Mouse (Mus musculus): ENCODE measurements around the gene Dtnb. TPM values are rescaled to one million over a fixed set of nuclear protein-coding genes. Genes with fewer than 3 reads are reported as not detected.

The Dtnb gene
- polyA plus RNA-seq, 1 experiment from 2014 or later, result 36.0 TPM

DNA sequence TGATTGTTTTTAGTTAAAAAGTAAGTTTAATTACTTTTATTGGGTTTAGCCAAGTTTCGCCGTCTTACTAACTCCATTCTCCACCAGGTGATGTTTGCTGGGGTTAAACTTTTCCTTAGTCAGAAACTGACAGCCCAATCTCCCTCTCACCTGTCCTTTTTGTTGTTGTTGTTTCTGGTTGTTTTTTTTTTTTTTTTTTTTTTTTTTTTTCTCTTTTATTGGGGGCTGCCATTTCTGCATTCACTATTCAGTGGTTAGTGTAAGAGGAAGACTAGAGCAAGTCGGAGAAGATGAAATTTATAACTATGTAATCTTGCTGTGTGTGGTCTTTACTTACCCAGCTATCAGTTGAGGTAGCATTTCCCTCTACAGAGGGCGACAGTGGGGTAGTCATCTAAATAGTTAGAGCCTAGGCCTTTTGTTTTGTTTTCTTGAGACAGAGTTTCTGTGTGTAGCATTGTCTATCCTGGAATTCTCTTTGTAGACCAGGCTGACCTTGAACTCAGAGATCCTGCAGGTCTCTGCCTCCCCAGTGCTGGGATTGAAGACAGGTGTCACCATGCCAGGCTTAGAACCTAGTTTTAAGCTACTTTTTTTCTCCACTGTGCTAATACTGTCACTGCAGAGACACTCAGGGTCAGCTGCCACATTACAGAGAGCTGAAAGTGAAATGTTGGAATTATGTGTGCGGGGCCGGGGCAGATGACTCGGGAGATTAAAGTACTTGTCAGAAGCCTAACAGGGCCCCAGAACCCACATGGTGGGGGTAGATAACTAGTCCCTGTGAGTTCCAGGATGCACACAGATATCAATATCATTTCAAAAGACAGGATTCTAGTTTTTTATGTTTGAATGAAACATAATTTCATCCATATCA, 46.2 kb downstream of the Dtnb start:
- 91% methylated on average over 7 of the region's 7 CpGs for WGBS
- H3K9ac ChIP-seq (ENCODE audit: low read depth, low read length), result no peak overlapping the region
- no peaks in the 10 kb centered on the region for H3K9me3 ChIP-seq (ENCODE audit: control insufficient read depth, low read length)
- no peak for DNase-seq (ENCODE audit: low spot score)
- no peaks in the 10 kb centered on the region for H3K4me1 ChIP-seq (replicated peaks; ENCODE audit: control insufficient read depth, insufficient read depth, low read length)
- no peak overlapping the region for H3K4me2 ChIP-seq (replicated peaks; ENCODE audit: low read depth, low read length)
- no peaks in the 10 kb centered on the region for H3K36me3 ChIP-seq (ENCODE audit: control insufficient read depth, insufficient read depth, low read length)
- H3K27ac ChIP-seq (ENCODE audit: low read depth, low read length), result no peak overlapping the region
- ATAC-seq (ENCODE audit: low FRiP score), result no peak
- H3K4me3 ChIP-seq (ENCODE audit: low read depth, low read length), result no peak overlapping the region
- H3K27me3 ChIP-seq (ENCODE audit: control insufficient read depth, insufficient read depth, low read length), result no peaks in the 10 kb centered on the region

DNA sequence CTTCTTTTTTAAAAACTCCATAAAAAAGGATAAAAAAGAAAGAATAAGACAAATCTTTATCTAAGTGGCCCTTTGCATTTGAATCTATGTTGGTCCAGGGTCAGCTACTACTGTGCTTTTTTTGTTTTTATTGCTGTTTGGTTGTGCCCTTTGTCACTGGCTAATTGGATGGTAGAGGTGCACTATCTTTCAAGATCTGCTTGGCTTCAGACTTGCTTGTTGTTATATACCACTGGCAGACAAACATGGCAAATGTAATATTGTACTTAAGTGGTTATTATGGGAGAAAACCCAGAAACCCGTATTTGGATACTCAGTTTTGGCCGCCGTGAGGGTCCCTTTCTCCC, 46.8 kb downstream of the Dtnb start:
- Histone ChIP-seq H3K9ac (ENCODE audit: low read depth, low read length) (no peak overlapping the region), H3K27me3 (ENCODE audit: control insufficient read depth, insufficient read depth, low read length) (no peaks in the 10 kb centered on the region), H3K4me1 (replicated peaks; ENCODE audit: control insufficient read depth, insufficient read depth, low read length) (no peaks in the 10 kb centered on the region), H3K4me2 (replicated peaks; ENCODE audit: low read depth, low read length) (no peak overlapping the region), H3K4me3 (ENCODE audit: low read depth, low read length) (no peak overlapping the region), H3K9me3 (ENCODE audit: control insufficient read depth, low read length) (no peaks in the 10 kb centered on the region), H3K27ac (ENCODE audit: low read depth, low read length) (no peak overlapping the region), H3K36me3 (ENCODE audit: control insufficient read depth, insufficient read depth, low read length) (no peaks in the 10 kb centered on the region)
- ATAC-seq (ENCODE audit: low FRiP score) (no peak), DNase-seq (ENCODE audit: low spot score) (no peak)
- WGBS, result 96% methylated on average over 3 of the region's 3 CpGs

DNA sequence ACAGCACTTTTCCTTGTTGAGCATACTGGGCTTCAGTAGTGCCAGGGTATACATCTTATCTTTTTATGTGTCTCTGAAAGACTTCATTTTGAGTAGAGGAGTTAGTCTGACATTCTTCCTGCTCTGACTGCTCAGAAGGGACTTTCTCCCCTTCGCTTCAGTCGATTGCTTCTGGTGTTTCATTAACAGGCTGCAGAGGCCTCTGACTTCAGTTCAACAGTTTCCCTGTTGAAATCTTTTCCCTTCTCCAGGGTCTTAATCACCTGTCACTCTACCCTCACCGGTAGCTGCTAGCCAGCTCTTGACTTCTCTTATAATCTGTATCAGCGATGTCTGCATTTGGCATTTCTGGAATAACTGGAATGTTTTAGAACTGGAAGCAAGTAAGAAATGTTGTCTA, 54.7 kb downstream of the Dtnb start:
- 90% methylated on average over 4 of the region's 4 CpGs for WGBS
- no peak for DNase-seq (ENCODE audit: low spot score)
- no peaks in the 10 kb centered on the region for H3K4me1 ChIP-seq (replicated peaks; ENCODE audit: control insufficient read depth, insufficient read depth, low read length)

DNA sequence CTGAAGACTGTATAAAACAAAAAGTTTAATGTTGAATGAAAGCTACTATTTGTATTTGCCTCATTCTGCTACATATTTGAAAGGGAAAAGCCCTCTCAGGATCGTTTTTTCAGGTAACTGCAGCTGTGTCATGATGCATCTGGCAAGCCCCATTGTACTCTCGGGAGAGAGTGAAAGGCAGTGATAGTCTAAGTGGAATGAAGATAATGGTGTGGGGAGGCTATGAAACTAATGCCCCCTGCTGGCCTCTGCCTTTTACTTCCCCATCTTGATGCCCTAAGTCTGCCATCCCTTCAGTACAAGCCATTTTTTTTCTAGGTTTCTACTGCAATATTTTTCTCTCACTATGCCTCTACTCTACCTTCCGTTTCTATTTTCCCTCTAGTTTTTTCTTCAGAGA, 69.8 kb downstream of the Dtnb start:
- 51% methylated on average over 3 of the region's 3 CpGs for WGBS

More for the DNA sequence above, 54.7 kb downstream of the Dtnb start:
- Histone ChIP-seq H3K36me3 (ENCODE audit: control insufficient read depth, insufficient read depth, low read length) (no peaks in the 10 kb centered on the region), H3K4me2 (replicated peaks; ENCODE audit: low read depth, low read length) (no peak overlapping the region), H3K9me3 (ENCODE audit: control insufficient read depth, low read length) (no peaks in the 10 kb centered on the region), H3K27ac (ENCODE audit: low read depth, low read length) (no peak overlapping the region), H3K4me3 (ENCODE audit: low read depth, low read length) (no peak overlapping the region), H3K9ac (ENCODE audit: low read depth, low read length) (no peak overlapping the region), H3K27me3 (ENCODE audit: control insufficient read depth, insufficient read depth, low read length) (no peaks in the 10 kb centered on the region)
- ATAC-seq (ENCODE audit: low FRiP score), result no peak

DNA sequence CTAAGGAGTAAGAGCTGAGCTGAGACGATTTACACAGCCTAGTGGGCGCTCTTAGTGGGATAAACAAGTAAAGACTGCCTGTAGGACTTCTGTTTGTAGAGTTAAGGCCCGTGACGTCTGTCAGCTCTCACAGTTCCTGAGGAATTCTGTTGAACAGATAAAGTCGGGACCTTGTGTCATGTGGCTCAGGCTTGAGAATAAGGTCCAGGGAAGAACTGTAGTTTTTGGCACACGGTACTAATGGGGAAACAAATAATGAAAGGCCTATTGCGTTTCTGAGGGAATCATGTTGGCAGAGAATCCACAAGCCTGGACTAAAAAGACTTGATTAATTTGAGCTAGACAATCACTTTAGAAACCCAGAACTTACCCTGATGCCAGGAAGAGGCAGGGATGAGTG, 84.6 kb downstream of the Dtnb start:
- H3K9ac ChIP-seq (ENCODE audit: low read depth, low read length), result no peak overlapping the region
- H3K4me1 ChIP-seq (replicated peaks; ENCODE audit: control insufficient read depth, insufficient read depth, low read length), result no peaks in the 10 kb centered on the region
- H3K4me2 ChIP-seq (replicated peaks; ENCODE audit: low read depth, low read length), result no peak overlapping the region
- no peak overlapping the region for H3K4me3 ChIP-seq (ENCODE audit: low read depth, low read length)
- H3K9me3 ChIP-seq (ENCODE audit: control insufficient read depth, low read length), result no peaks in the 10 kb centered on the region
- ATAC-seq (ENCODE audit: low FRiP score) (no peak), DNase-seq (ENCODE audit: low spot score) (no peak)
- no peaks in the 10 kb centered on the region for H3K27me3 ChIP-seq (ENCODE audit: control insufficient read depth, insufficient read depth, low read length)
- WGBS, result 86% methylated on average over 7 of the region's 7 CpGs
- no peaks in the 10 kb centered on the region for H3K36me3 ChIP-seq (ENCODE audit: control insufficient read depth, insufficient read depth, low read length)
- H3K27ac ChIP-seq (ENCODE audit: low read depth, low read length), result no peak overlapping the region

More for the DNA sequence above, 69.8 kb downstream of the Dtnb start:
- no peak overlapping the region for H3K4me3 ChIP-seq (ENCODE audit: low read depth, low read length)
- no peak overlapping the region for H3K9ac ChIP-seq (ENCODE audit: low read depth, low read length)
- no peaks in the 10 kb centered on the region for H3K9me3 ChIP-seq (ENCODE audit: control insufficient read depth, low read length)
- ATAC-seq (ENCODE audit: low FRiP score) (no peak), DNase-seq (ENCODE audit: low spot score) (peak; percentile 19)
- no peak overlapping the region for H3K27ac ChIP-seq (ENCODE audit: low read depth, low read length)
- no peaks in the 10 kb centered on the region for H3K4me1 ChIP-seq (replicated peaks; ENCODE audit: control insufficient read depth, insufficient read depth, low read length)
- no peaks in the 10 kb centered on the region for H3K27me3 ChIP-seq (ENCODE audit: control insufficient read depth, insufficient read depth, low read length)
- no peaks in the 10 kb centered on the region for H3K36me3 ChIP-seq (ENCODE audit: control insufficient read depth, insufficient read depth, low read length)
- no peak overlapping the region for H3K4me2 ChIP-seq (replicated peaks; ENCODE audit: low read depth, low read length)

DNA sequence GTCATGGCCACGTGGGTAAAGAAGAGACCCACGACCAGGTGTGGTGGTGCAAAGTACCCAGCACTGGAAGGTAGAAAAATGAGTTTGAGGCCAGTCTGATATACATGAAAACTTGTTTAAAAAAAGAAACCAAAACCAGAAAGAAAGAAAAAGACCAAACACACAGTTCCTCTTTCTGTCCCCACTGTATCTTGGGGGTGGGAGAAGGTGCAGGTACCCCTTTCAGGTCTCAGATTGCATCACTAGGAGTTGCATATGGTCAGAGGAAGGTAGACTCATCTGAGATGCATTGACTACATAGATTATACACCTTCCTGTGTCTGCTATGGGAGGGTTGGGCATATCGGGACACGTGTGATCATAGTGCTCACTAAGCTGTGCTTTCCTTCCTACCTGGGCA, 85.1 kb downstream of the Dtnb start:
- ATAC-seq (ENCODE audit: low FRiP score), result no peak
- Histone ChIP-seq H3K4me3 (ENCODE audit: low read depth, low read length) (no peak overlapping the region), H3K9me3 (ENCODE audit: control insufficient read depth, low read length) (no peaks in the 10 kb centered on the region), H3K4me1 (replicated peaks; ENCODE audit: control insufficient read depth, insufficient read depth, low read length) (no peaks in the 10 kb centered on the region), H3K9ac (ENCODE audit: low read depth, low read length) (no peak overlapping the region), H3K27me3 (ENCODE audit: control insufficient read depth, insufficient read depth, low read length) (no peaks in the 10 kb centered on the region), H3K4me2 (replicated peaks; ENCODE audit: low read depth, low read length) (no peak overlapping the region), H3K27ac (ENCODE audit: low read depth, low read length) (no peak overlapping the region), H3K36me3 (ENCODE audit: control insufficient read depth, insufficient read depth, low read length) (no peaks in the 10 kb centered on the region)
- 94% methylated on average over 4 of the region's 4 CpGs for WGBS
- DNase-seq (ENCODE audit: low spot score), result no peak

DNA sequence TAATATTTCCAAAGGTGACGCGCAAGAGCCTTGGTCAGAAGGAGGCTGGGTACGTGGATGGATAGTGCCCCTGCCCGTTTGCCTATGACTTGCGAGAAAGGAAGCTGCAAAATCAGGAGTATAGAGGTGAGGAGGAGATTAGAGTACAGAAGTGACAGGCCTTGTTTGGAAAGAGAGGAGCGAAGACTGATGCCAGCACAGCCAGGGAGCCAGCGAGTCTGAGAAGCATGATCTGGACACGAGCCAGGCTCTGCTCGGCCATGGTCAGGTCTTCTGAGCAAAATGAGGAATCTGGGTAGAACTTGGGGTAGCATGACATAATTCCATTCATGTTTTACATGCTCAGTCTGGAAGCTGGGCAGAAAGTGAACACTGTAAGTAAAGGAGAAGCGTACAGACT, 85.6 kb downstream of the Dtnb start:
- Histone ChIP-seq H3K9me3 (ENCODE audit: control insufficient read depth, low read length) (no peaks in the 10 kb centered on the region), H3K9ac (ENCODE audit: low read depth, low read length) (no peak overlapping the region), H3K4me1 (replicated peaks; ENCODE audit: control insufficient read depth, insufficient read depth, low read length) (0 out of 2 replicates have a peak, but pooled peaks cover 2% of the 10 kb centered on the region), H3K36me3 (ENCODE audit: control insufficient read depth, insufficient read depth, low read length) (no peaks in the 10 kb centered on the region), H3K4me3 (ENCODE audit: low read depth, low read length) (no peak overlapping the region), H3K27ac (ENCODE audit: low read depth, low read length) (no peak overlapping the region), H3K27me3 (ENCODE audit: control insufficient read depth, insufficient read depth, low read length) (no peaks in the 10 kb centered on the region), H3K4me2 (replicated peaks; ENCODE audit: low read depth, low read length) (no peak overlapping the region)
- WGBS, result 96% methylated on average over 10 of the region's 10 CpGs
- no peak for DNase-seq (ENCODE audit: low spot score)
- no peak for ATAC-seq (ENCODE audit: low FRiP score)

DNA sequence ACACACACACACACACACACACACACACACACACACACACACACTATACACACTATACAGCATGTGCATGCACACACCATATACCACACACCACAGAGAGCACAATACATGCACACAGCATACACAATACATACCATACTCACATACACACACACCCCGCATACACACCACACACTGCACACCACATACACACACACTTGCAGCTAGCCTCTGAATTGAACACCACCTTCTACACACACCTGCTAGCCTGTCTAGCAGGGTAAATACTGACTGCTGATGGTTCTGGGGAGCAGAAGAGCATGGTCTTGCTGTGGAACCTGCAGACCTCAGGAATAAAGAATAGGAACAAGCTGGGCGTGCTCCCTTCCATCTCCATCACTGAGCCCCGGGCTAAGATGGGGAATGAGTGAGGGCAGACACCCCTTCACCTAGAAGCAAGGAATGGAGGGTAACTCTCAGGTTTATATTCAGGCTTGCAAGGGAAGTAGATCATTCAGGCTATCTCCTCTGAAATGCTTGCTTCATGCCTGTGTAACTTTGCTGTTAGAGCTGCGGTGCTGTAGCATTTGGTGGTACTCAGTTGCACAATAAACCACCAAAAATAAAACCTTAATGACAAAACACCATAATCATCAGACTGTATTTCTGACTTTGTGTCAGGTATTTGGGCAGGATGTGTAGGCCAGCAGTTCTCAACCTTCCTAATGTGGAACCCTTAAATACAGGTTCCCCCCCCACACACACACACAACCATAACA, 87.6 kb downstream of the Dtnb start:
- no peak overlapping the region for H3K9ac ChIP-seq (ENCODE audit: low read depth, low read length)
- H3K36me3 ChIP-seq (ENCODE audit: control insufficient read depth, insufficient read depth, low read length), result no peaks in the 10 kb centered on the region
- 85% methylated on average over 4 of the region's 4 CpGs for WGBS
- no peak overlapping the region for H3K4me2 ChIP-seq (replicated peaks; ENCODE audit: low read depth, low read length)
- H3K4me3 ChIP-seq (ENCODE audit: low read depth, low read length), result no peak overlapping the region
- H3K9me3 ChIP-seq (ENCODE audit: control insufficient read depth, low read length), result no peaks in the 10 kb centered on the region
- ATAC-seq (ENCODE audit: low FRiP score) (no peak), DNase-seq (ENCODE audit: low spot score) (no peak)
- no peaks in the 10 kb centered on the region for H3K27me3 ChIP-seq (ENCODE audit: control insufficient read depth, insufficient read depth, low read length)
- H3K4me1 ChIP-seq (replicated peaks; ENCODE audit: control insufficient read depth, insufficient read depth, low read length), result 0 out of 2 replicates have a peak, but pooled peaks cover 2% of the 10 kb centered on the region
- no peak overlapping the region for H3K27ac ChIP-seq (ENCODE audit: low read depth, low read length)

All from hindbrain, embryonic 11.5 days (tissue).